Mouse (Mus musculus): ENCODE measurements around the gene Nras.

DNA sequence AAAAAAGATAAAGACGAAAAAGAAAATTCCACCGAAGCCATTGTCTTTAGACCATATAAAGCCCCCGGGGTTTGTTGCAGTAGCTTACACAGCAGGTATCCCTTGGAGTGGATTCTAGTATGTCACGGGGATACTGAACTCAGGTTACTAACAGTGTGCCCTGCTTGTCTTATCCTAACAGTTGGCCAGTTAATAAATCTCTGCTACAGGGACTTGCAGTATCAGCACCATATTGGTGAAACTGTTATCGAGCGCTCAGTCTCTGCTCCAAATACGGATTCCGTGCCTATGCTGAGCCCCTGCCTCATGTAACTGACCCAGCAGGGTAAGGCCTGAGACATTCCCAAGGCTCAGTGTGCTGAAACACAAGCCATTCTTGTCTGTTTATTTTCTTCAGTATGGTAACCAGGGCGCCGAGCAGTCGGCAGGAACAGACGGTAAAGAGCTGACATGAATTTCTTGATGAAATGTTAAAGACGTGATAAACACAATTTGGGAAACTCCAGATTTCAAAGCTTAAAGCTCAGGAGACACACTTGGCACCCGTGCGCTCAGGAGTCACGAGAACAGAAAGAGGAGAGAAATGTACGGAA, 23.9 kb downstream of the Nras start:
- TF ChIP-seq POLR2A (IDR thresholded peaks at IDR 0.05; ENCODE audit: borderline replicate concordance, insufficient read depth, low read length) = no peak
- TF ChIP-seq CTCF (IDR thresholded peaks at IDR 0.05; ENCODE audit: borderline replicate concordance, insufficient read depth, low read depth, low read length) = no peak
